Mouse (Mus musculus): ENCODE data around the gene Nefh. TPM values are rescaled to one million over a fixed set of nuclear protein-coding genes. Genes with fewer than 3 reads are reported as not detected.

Nefh gene
- total RNA-seq, 2 experiments from 2014 or later: not detected

GRCm38 (mm10) chr11:4946530-4946929 lies 1.3 kb downstream of the Nefh start:
- DNase-seq: no peak
- intact Hi-C loops (cut with DNase I): no loop called here
- H3K4me3 ChIP-seq: peak overlapping the region; percentile 69
- H3K27ac ChIP-seq: no peak overlapping the region
- TF ChIP-seq CTCF (IDR thresholded peaks at IDR 0.05): no peak

GRCm38 (mm10) chr11:4936243-4936642 lies 11.6 kb downstream of the Nefh start:
- no peak for DNase-seq
- intact Hi-C loops (cut with DNase I): no loop called here
- no peak for TF ChIP-seq CTCF (IDR thresholded peaks at IDR 0.05)
- no peak overlapping the region for H3K4me3 ChIP-seq
- no peak overlapping the region for H3K27ac ChIP-seq

GRCm38 (mm10) chr11:4931009-4931601 lies 16.8 kb downstream of the Nefh start:
- DNase-seq: peak; percentile 75
- TF ChIP-seq CTCF (IDR thresholded peaks at IDR 0.05): no peak
- intact Hi-C loops (cut with DNase I): no loop called here
- H3K27ac ChIP-seq: peak overlapping the region; percentile 25; the same call in 1 of the 2 replicates
- no peak overlapping the region for H3K4me3 ChIP-seq

GRCm38 (mm10) chr11:4927224-4927623 lies 20.6 kb downstream of the Nefh start:
- Histone ChIP-seq H3K27ac (no peak overlapping the region), H3K4me3 (no peak overlapping the region)
- TF ChIP-seq CTCF (IDR thresholded peaks at IDR 0.05): no peak
- no peak for DNase-seq
- intact Hi-C loops (cut with DNase I): no loop called here

- intact Hi-C loops (cut with DNase I): no loop called here
- Histone ChIP-seq H3K4me3 (no peak overlapping the region), H3K27ac (no peak overlapping the region)
- no peak for TF ChIP-seq CTCF (IDR thresholded peaks at IDR 0.05)
- no peak for DNase-seq
These were observed 26.1 kb downstream of the Nefh start for GRCm38 (mm10) chr11:4921751-4922150.

GRCm38 (mm10) chr11:4921281-4921680 lies 26.6 kb downstream of the Nefh start:
- DNase-seq: no peak
- Histone ChIP-seq H3K4me3 (no peak overlapping the region), H3K27ac (no peak overlapping the region)
- intact Hi-C loops (cut with DNase I): no loop called here
- TF ChIP-seq CTCF (IDR thresholded peaks at IDR 0.05): no peak

GRCm38 (mm10) chr11:4916068-4916467 lies 31.8 kb downstream of the Nefh start:
- DNase-seq: peak; percentile 55
- H3K4me3 ChIP-seq: no peak overlapping the region
- intact Hi-C loops (cut with DNase I): loop anchor here (1.0 kb wide), 1 partner anchor 59 kb away; no protein-coding TSS in a partner anchor
- TF ChIP-seq CTCF (IDR thresholded peaks at IDR 0.05): peak; percentile 78
- H3K27ac ChIP-seq: no peak overlapping the region

- TF ChIP-seq CTCF (IDR thresholded peaks at IDR 0.05): no peak
- no peak overlapping the region for H3K27ac ChIP-seq
- intact Hi-C loops (cut with DNase I): no loop called here
- DNase-seq: no peak
- H3K4me3 ChIP-seq: no peak overlapping the region
These were observed 41.6 kb downstream of the Nefh start for GRCm38 (mm10) chr11:4906231-4906630.

GRCm38 (mm10) chr11:4901956-4902355 lies 45.9 kb downstream of the Nefh start:
- Histone ChIP-seq H3K27ac (no peak overlapping the region), H3K4me3 (no peak overlapping the region)
- no peak for TF ChIP-seq CTCF (IDR thresholded peaks at IDR 0.05)
- no peak for DNase-seq
- intact Hi-C loops (cut with DNase I): no loop called here

- intact Hi-C loops (cut with DNase I): no loop called here
These were observed 47.4 kb downstream of the Nefh start for GRCm38 (mm10) chr11:4900437-4900836.

GRCm38 (mm10) chr11:4894848-4895816 lies 52.7 kb downstream of the Nefh start, which contains the start of gene Thoc5:
Gene Thoc5, plus strand, starts transcription at chr11:4895320.
- TF ChIP-seq CTCF (IDR thresholded peaks at IDR 0.05): no peak
- Histone ChIP-seq H3K27ac (peak within 1 kb of the TSS; percentile 86), H3K4me3 (peak within 1 kb of the TSS; percentile 96)
- intact Hi-C loops (cut with DNase I): no loop called here
- peak; percentile 85 for DNase-seq

More at GRCm38 (mm10) chr11:4900437-4900836, 47.4 kb downstream of the Nefh start:
- Histone ChIP-seq H3K27ac (no peak overlapping the region), H3K4me3 (no peak overlapping the region)
- DNase-seq: no peak
- peak; percentile 56 for TF ChIP-seq CTCF (IDR thresholded peaks at IDR 0.05)

Small RNAs within 50 kb of the gene (microRNA-seq; reads per million reads assigned to microRNA genes)
- not detected for gene Mir6918

Other genes starting within 250 kb of the Nefh start
- gene Uqcr10, start 243.7 kb downstream of the Nefh start, total RNA-seq (2021): 1,000 to 10,000 TPM in 1 of 2 experiments, 100 to 1,000 TPM in 1; 837 to 1,167 TPM
- 10 to 100 TPM; 23.3 to 28.5 TPM for gene Zmat5, start 243.4 kb downstream of the Nefh start, total RNA-seq (2021)
- gene Cabp7, start 201.3 kb downstream of the Nefh start, total RNA-seq (2021): under 1 TPM; 0.17 to 0.18 TPM
- gene Nf2, start 98.5 kb downstream of the Nefh start, total RNA-seq (2021): 10 to 100 TPM; 50.7 to 59.7 TPM
- gene Nipsnap1, start 74.1 kb downstream of the Nefh start, total RNA-seq (2021): under 1 TPM; 0.20 to 0.31 TPM
- gene Thoc5, start 52.7 kb downstream of the Nefh start, total RNA-seq (2021): 10 to 100 TPM; 15.5 to 16.7 TPM
- 10 to 100 TPM; 35.8 to 40.5 TPM for gene Ap1b1, start 38.8 kb upstream of the Nefh start, total RNA-seq (2021)
- gene Rasl10a, start 110.1 kb upstream of the Nefh start, total RNA-seq (2021): not detected
- gene Gas2l1, start 117.3 kb upstream of the Nefh start, total RNA-seq (2021): 1 to 10 TPM; 3.6 to 5.0 TPM
- gene Rhbdd3, start 150.9 kb upstream of the Nefh start, total RNA-seq (2021): 10 to 100 TPM; 24.1 to 32.1 TPM
- gene Ewsr1, start 151.2 kb upstream of the Nefh start, total RNA-seq (2021): 10 to 100 TPM; 79.3 to 86.5 TPM
- gene Emid1, start 204.2 kb upstream of the Nefh start, total RNA-seq (2021): 10 to 100 TPM in 1 of 2 experiments, 1 to 10 TPM in 1; 5.4 to 10.9 TPM